20 mouse cellular contexts compared by ENCODE assay signal in genomic region chr6:34727316-34727983, GRCm38 (mm10). TPM values are rescaled to one million over a fixed set of nuclear protein-coding genes. Genes with fewer than 3 reads are reported as not detected.
DNase-seq lines count a peak whose midpoint lies in the region; ATAC-seq and TF ChIP-seq lines count a peak whose summit lies in the region.
"Had no signal": no experiment of that assay in that cellular context is flagged by ENCODE, and none has a peak within 500 bp of the region (broad histone marks: within the 10 kb centered on the region; RNA-seq: fewer than 3 reads in every experiment).

No protein-coding gene starts in this region.

- no peak for TF ChIP-seq POLR2A in embryonic fibroblast, embryonic 13.5 days (IDR thresholded peaks at IDR 0.05; ENCODE audit: low read depth, low read length)

- TF ChIP-seq EP300 in stomach, postnatal 0 days (optimal IDR thresholded peaks at IDR 0.05) = no peak

- peak overlapping the region; percentile 17; the same call in 1 of the 2 replicates for H3K9ac ChIP-seq in heart, embryonic 14.5 days (ENCODE audit: low read length)
- no peak overlapping the region for H3K9ac ChIP-seq in liver, embryonic 12.5 days
- no peak overlapping the region for H3K9ac ChIP-seq in stomach, postnatal 0 days (ENCODE audit: low read length)
- H3K9ac ChIP-seq: forebrain, postnatal 0 days; limb, embryonic 15.5 days; midbrain, embryonic 12.5 days had no signal

- no peak for TF ChIP-seq CTCF in embryonic fibroblast, embryonic 13.5 days (IDR thresholded peaks at IDR 0.05; ENCODE audit: borderline replicate concordance, insufficient read depth, low read length)
- no peak for TF ChIP-seq CTCF in stomach, postnatal 0 days (IDR thresholded peaks at IDR 0.05; ENCODE audit: low read depth)

- peaks cover 21 to 43% of the 10 kb centered on the region in 2 experiments for H3K4me1 ChIP-seq in heart, embryonic 14.5 days (ENCODE audit: control insufficient read depth in 2 of 2, insufficient read depth in 2 of 2, low read length in 2 of 2)
- peaks cover 21% of the 10 kb centered on the region for H3K4me1 ChIP-seq in embryonic fibroblast, embryonic 13.5 days (ENCODE audit: control insufficient read depth, insufficient read depth, low read length)
- H3K4me1 ChIP-seq in liver, embryonic 12.5 days = peaks cover 19% of the 10 kb centered on the region; the same call in 1 of the 2 replicates
- 0 out of 2 replicates have a peak, but pooled peaks cover 2% of the 10 kb centered on the region for H3K4me1 ChIP-seq in stomach, postnatal 0 days (replicated peaks; ENCODE audit: control insufficient read depth, insufficient read depth)

- WGBS in heart, embryonic 14.5 days = 76% methylated on average over 15 of the region's 15 CpGs
- 67% methylated on average over 15 of the region's 15 CpGs for WGBS in liver, embryonic 12.5 days (ENCODE audit: insufficient replicate concordance)
- 57% methylated on average over 15 of the region's 15 CpGs for WGBS in stomach, postnatal 0 days

- ATAC-seq in heart, embryonic 14.5 days (ENCODE audit: insufficient number of reproducible peaks, insufficient read depth, low FRiP score, low read depth) = no peak
- peak; percentile 69 for ATAC-seq in liver, embryonic 12.5 days
- peak; percentile 72 for ATAC-seq in stomach, postnatal 0 days (ENCODE audit: low FRiP score, low TSS enrichment)
- ATAC-seq: forebrain, postnatal 0 days had no signal

- H3K4me3 ChIP-seq in heart, embryonic 14.5 days (ENCODE audit: control insufficient read depth in 1 of 2, insufficient read depth in 1 of 2, low read depth in 1 of 2, low read length in 2 of 2) = no peak overlapping the region
- no peak overlapping the region for H3K4me3 ChIP-seq in embryonic fibroblast, embryonic 13.5 days (ENCODE audit: insufficient read depth, low read length)
- no peak overlapping the region for H3K4me3 ChIP-seq in liver, embryonic 12.5 days
- no peak overlapping the region for H3K4me3 ChIP-seq in stomach, postnatal 0 days (ENCODE audit: low read depth, low read length)
- H3K4me3 ChIP-seq: erythroblast, embryonic 14.5 days; limb, embryonic 15.5 days; midbrain, embryonic 12.5 days had no signal

- intact Hi-C loops in heart, postnatal 14 days (cut with DNase I) = no loop called here

- DNase-seq in heart, postnatal 14 days = no peak
- DNase-seq in stomach, postnatal 0 days (ENCODE audit: low spot score) = peak; percentile 61
- no peak for DNase-seq in c-Kit-positive CD71-positive TER-119-positive erythroid progenitor cells, embryonic 14.5 days (ENCODE audit: low spot score)
- no peak for DNase-seq in layer of hippocampus, postnatal 36 days
- DNase-seq: adrenal gland, adult 8-10 months; cerebellum, adult 8-10 months; forebrain, postnatal 0 days; gastrocnemius, postnatal 10 days; lung, postnatal 4 days; right cerebral cortex, adult 18-20 months; spleen, adult 18-20 months; thymus, postnatal 4 days had no signal

- 0 out of 4 replicates have a peak overlapping the region, but pooled peaks of 1 of the 2 experiments have one; percentile 27 for H3K27ac ChIP-seq in heart, embryonic 14.5 days (replicated peaks in 1 of 2; ENCODE audit: control insufficient read depth in 1 of 2, insufficient read depth in 1 of 2, low read depth in 2 of 2, low read length in 2 of 2)
- 0 out of 2 replicates have a peak overlapping the region, but pooled peaks have one; percentile 10 for H3K27ac ChIP-seq in embryonic fibroblast, embryonic 13.5 days (ENCODE audit: insufficient read depth, low read length)
- peak overlapping the region; percentile 59; the same call in 1 of the 2 replicates for H3K27ac ChIP-seq in liver, embryonic 12.5 days
- H3K27ac ChIP-seq in stomach, postnatal 0 days (replicated peaks) = 0 out of 2 replicates have a peak overlapping the region, but pooled peaks have one; percentile 30
- H3K27ac ChIP-seq: kidney, postnatal 0 days; limb, embryonic 15.5 days; midbrain, embryonic 12.5 days had no signal

- H3K4me2 ChIP-seq in heart, embryonic 14.5 days (ENCODE audit: low read length) = no peak overlapping the region
- no peak overlapping the region for H3K4me2 ChIP-seq in liver, embryonic 12.5 days
- H3K4me2 ChIP-seq in stomach, postnatal 0 days (replicated peaks; ENCODE audit: low read depth) = no peak overlapping the region
- H3K4me2 ChIP-seq: limb, embryonic 15.5 days; midbrain, embryonic 12.5 days had no signal

- H3K9me3 ChIP-seq in heart, embryonic 14.5 days (ENCODE audit: control insufficient read depth, low read length) = no peaks in the 10 kb centered on the region
- no peaks in the 10 kb centered on the region for H3K9me3 ChIP-seq in liver, embryonic 12.5 days (replicated peaks)
- H3K9me3 ChIP-seq in stomach, postnatal 0 days (ENCODE audit: control insufficient read depth, low read length) = no peaks in the 10 kb centered on the region
- H3K9me3 ChIP-seq: G1E; limb, embryonic 15.5 days; midbrain, embryonic 12.5 days had no signal

- H3K27me3 ChIP-seq in heart, embryonic 14.5 days (ENCODE audit: control insufficient read depth, insufficient read depth, low read length) = no peaks in the 10 kb centered on the region
- H3K27me3 ChIP-seq in liver, embryonic 12.5 days (replicated peaks) = no peaks in the 10 kb centered on the region
- no peaks in the 10 kb centered on the region for H3K27me3 ChIP-seq in stomach, postnatal 0 days (ENCODE audit: control insufficient read depth, insufficient read depth, low read length)
- H3K27me3 ChIP-seq: limb, embryonic 15.5 days; midbrain, embryonic 12.5 days had no signal

- H3K36me3 ChIP-seq in heart, embryonic 14.5 days (ENCODE audit: control insufficient read depth, insufficient read depth, low read length) = no peaks in the 10 kb centered on the region
- peaks cover 2% of the 10 kb centered on the region; the same call in 1 of the 2 replicates for H3K36me3 ChIP-seq in liver, embryonic 12.5 days
- H3K36me3 ChIP-seq in stomach, postnatal 0 days (ENCODE audit: control insufficient read depth, insufficient read depth, low read length) = no peaks in the 10 kb centered on the region
- H3K36me3 ChIP-seq: G1E; limb, embryonic 15.5 days; midbrain, embryonic 12.5 days had no signal

RNA-seq across cellular contexts. Expression of gene Agbl3, which starts 52.8 kb away (rescaled TPM):
- polyA plus RNA-seq in heart, embryonic 14.5 days (2014; fragmentation: Nextera tagmentation; extraction: Ambion mirVana) = 6.0 and 6.6 TPM in 2 replicates
- 1 to 10 TPM; 4.6 to 5.9 TPM for total RNA-seq in heart, postnatal 14 days (2021)
- polyA plus RNA-seq in embryonic fibroblast, embryonic 13.5 days (2011; ENCODE audit: insufficient read length, low read depth, missing spikeins) = 5.0 and 6.8 TPM in 2 replicates
- 4.5 and 6.0 TPM in 2 replicates for polyA plus RNA-seq in liver, embryonic 12.5 days (2016; fragmentation: Nextera tagmentation; extraction: Ambion mirVana)
- 6.0 and 6.5 TPM in 2 replicates for polyA plus RNA-seq in stomach, postnatal 0 days (2015; fragmentation: Nextera tagmentation; extraction: Ambion mirVana)
- total RNA-seq in layer of hippocampus, postnatal 36 days (2021) = 10 to 100 TPM; 13.7 to 13.8 TPM
- polyA plus RNA-seq: G1E had no signal
